Mouse (Mus musculus): Measurements from ENCODE around the gene Grid2. TPM values are rescaled to one million over a fixed set of nuclear protein-coding genes. Genes with fewer than 3 reads are reported as not detected.

Grid2 gene
- polyA plus RNA-seq, 1 experiment from 2014 or later = 0.76 TPM

DNA sequence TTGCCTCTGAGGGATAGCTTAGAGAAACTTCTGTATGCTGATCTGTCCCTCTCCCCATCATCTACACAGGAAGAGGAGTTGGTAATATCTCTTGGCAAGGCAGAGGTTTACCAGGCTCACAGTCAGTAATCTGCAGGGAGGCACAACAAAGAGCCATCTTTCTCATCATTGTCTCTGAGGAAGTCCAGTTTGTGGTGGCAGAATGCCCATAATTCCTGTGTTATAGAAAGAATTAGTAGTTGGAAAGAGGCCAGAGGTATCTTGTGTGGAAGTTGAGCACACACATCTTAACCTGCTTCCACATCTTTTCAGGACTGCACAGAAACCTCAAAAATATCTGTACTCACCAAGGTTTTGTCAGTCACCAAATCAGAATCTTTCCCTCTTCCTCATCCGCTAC lies 1071.3 kb downstream of the Grid2 start:
- Histone ChIP-seq H3K9ac (ENCODE audit: low read depth, low read length) (no peak overlapping the region), H3K27ac (ENCODE audit: low read depth, low read length) (no peak overlapping the region), H3K4me3 (ENCODE audit: low read depth, low read length) (no peak overlapping the region), H3K36me3 (ENCODE audit: control insufficient read depth, insufficient read depth, low read length) (no peaks in the 10 kb centered on the region), H3K9me3 (replicated peaks; ENCODE audit: control insufficient read depth, low read length) (no peaks in the 10 kb centered on the region), H3K4me2 (no peak overlapping the region), H3K27me3 (ENCODE audit: control insufficient read depth, insufficient read depth, low read length) (no peaks in the 10 kb centered on the region), H3K4me1 (ENCODE audit: control insufficient read depth, insufficient read depth, low read length) (no peaks in the 10 kb centered on the region)
- 82% methylated on average over 1 of the region's 1 CpGs for WGBS (ENCODE audit: insufficient replicate concordance)
- ATAC-seq (replicated peaks; ENCODE audit: insufficient number of reproducible peaks, low FRiP score, low TSS enrichment) = no peak

DNA sequence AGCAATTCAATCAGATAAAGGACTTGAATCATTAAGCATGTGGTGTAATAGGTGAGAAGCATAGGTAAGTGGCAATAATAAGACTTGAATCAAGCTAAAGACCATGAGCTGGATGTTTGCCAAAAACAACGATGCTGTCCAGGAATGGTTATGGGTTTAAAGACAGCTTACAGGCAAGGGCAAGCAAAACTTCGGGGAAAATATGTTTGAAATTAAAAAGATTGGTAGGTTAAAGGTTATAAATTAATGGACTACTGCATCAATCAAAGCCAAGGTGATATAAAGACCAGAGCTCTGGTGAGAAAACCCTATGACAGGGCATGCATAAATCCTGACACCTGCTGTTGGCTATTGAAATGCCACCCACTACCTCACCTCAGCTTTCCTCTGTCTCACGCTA lies 1072.2 kb downstream of the Grid2 start:
- H3K9ac ChIP-seq (ENCODE audit: low read depth, low read length) = no peak overlapping the region
- H3K36me3 ChIP-seq (ENCODE audit: control insufficient read depth, insufficient read depth, low read length) = no peaks in the 10 kb centered on the region
- no peak for ATAC-seq (replicated peaks; ENCODE audit: insufficient number of reproducible peaks, low FRiP score, low TSS enrichment)
- H3K9me3 ChIP-seq (replicated peaks; ENCODE audit: control insufficient read depth, low read length) = no peaks in the 10 kb centered on the region
- WGBS (ENCODE audit: insufficient replicate concordance) = 63% methylated on average over 3 of the region's 3 CpGs
- no peaks in the 10 kb centered on the region for H3K4me1 ChIP-seq (ENCODE audit: control insufficient read depth, insufficient read depth, low read length)
- H3K27ac ChIP-seq (ENCODE audit: low read depth, low read length) = no peak overlapping the region
- no peaks in the 10 kb centered on the region for H3K27me3 ChIP-seq (ENCODE audit: control insufficient read depth, insufficient read depth, low read length)
- H3K4me2 ChIP-seq = no peak overlapping the region
- H3K4me3 ChIP-seq (ENCODE audit: low read depth, low read length) = no peak overlapping the region

DNA sequence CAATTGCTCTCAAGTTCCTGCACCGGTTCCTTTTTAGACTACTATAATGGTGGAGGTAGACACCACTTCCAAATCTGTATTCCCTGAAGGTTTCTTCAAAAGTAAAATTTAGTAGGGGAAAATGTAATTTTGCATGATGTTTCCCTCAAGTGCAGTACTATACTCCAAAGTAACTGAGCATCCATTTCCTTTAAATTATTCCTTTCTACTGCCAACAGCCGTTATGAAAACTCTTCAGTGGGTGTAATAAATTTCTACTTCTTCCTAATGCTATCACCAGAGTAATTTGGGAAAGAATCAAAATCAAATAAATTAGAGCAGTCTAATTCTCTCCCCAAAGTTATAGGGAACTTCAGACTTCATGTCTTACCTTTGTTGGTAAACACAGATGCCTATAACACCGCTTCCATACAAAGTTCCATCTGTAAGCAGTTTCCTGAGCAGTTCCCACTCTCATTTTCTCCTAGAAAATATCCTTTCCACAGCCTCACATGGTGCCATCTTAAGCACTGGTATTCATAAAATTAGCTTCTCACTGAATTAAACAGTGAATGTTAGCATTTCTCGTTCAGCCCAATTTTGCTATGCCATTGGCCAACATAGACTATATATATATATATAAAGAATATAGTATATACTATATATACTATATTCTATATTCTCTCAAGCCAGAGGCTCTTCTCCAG lies 1142.9 kb downstream of the Grid2 start:
- no peak for ATAC-seq (replicated peaks; ENCODE audit: insufficient number of reproducible peaks, low FRiP score, low TSS enrichment)
- Histone ChIP-seq H3K9ac (ENCODE audit: low read depth, low read length) (no peak overlapping the region), H3K4me1 (ENCODE audit: control insufficient read depth, insufficient read depth, low read length) (no peaks in the 10 kb centered on the region), H3K9me3 (replicated peaks; ENCODE audit: control insufficient read depth, low read length) (no peaks in the 10 kb centered on the region), H3K27ac (ENCODE audit: low read depth, low read length) (no peak overlapping the region), H3K27me3 (ENCODE audit: control insufficient read depth, insufficient read depth, low read length) (no peaks in the 10 kb centered on the region), H3K4me3 (ENCODE audit: low read depth, low read length) (no peak overlapping the region), H3K36me3 (ENCODE audit: control insufficient read depth, insufficient read depth, low read length) (no peaks in the 10 kb centered on the region), H3K4me2 (no peak overlapping the region)
- 79% methylated on average over 4 of the region's 4 CpGs for WGBS (ENCODE audit: insufficient replicate concordance)

DNA sequence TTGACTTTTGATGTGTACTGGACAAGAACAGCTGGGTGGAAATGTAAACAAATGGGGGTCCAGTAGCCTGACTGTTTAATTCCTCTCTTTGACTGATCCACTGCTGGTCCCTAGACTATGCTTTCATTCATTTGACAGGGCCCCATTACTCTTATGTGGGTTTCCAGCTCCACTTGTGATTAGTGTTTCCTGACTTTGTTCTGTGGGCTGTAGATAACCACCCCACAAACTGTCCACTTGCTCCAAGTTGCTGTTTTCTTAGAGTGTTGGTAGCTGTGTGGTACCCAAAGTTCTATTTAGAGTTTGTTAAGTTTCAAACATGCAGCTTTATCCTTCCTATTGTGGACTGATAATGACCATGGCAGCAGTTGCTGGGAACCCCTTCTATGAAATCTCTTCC lies 1172.0 kb downstream of the Grid2 start:
- Histone ChIP-seq H3K27me3 (ENCODE audit: control insufficient read depth, insufficient read depth, low read length) (no peaks in the 10 kb centered on the region), H3K36me3 (ENCODE audit: control insufficient read depth, insufficient read depth, low read length) (no peaks in the 10 kb centered on the region), H3K9me3 (replicated peaks; ENCODE audit: control insufficient read depth, low read length) (no peaks in the 10 kb centered on the region), H3K4me2 (no peak overlapping the region), H3K4me1 (ENCODE audit: control insufficient read depth, insufficient read depth, low read length) (no peaks in the 10 kb centered on the region), H3K27ac (ENCODE audit: low read depth, low read length) (no peak overlapping the region), H3K9ac (ENCODE audit: low read depth, low read length) (no peak overlapping the region), H3K4me3 (ENCODE audit: low read depth, low read length) (no peak overlapping the region)
- no peak for ATAC-seq (replicated peaks; ENCODE audit: insufficient number of reproducible peaks, low FRiP score, low TSS enrichment)

DNA sequence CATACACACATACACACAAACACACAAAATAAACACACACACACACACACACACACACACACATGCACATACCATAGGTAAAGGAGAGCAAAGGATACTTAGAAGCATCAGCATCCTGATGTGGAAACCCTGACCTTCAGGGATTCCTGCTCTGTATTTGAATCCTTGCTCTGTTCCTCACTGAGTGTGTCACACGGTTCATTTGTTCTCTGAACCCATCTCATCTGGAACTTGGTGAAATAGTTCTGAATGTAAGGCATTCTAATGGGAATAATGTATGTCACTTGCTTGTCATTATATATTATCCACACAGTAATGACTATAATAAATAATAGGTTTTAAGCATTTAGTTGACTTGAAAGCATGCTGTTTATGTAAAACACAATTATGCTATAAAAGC lies 1173.2 kb downstream of the Grid2 start:
- Histone ChIP-seq H3K4me3 (ENCODE audit: low read depth, low read length) (no peak overlapping the region), H3K4me2 (no peak overlapping the region), H3K27me3 (ENCODE audit: control insufficient read depth, insufficient read depth, low read length) (no peaks in the 10 kb centered on the region), H3K9me3 (replicated peaks; ENCODE audit: control insufficient read depth, low read length) (no peaks in the 10 kb centered on the region), H3K4me1 (ENCODE audit: control insufficient read depth, insufficient read depth, low read length) (no peaks in the 10 kb centered on the region), H3K9ac (ENCODE audit: low read depth, low read length) (no peak overlapping the region), H3K36me3 (ENCODE audit: control insufficient read depth, insufficient read depth, low read length) (no peaks in the 10 kb centered on the region), H3K27ac (ENCODE audit: low read depth, low read length) (no peak overlapping the region)
- no peak for ATAC-seq (replicated peaks; ENCODE audit: insufficient number of reproducible peaks, low FRiP score, low TSS enrichment)
- WGBS (ENCODE audit: insufficient replicate concordance) = 59% methylated on average over 1 of the region's 1 CpGs

DNA sequence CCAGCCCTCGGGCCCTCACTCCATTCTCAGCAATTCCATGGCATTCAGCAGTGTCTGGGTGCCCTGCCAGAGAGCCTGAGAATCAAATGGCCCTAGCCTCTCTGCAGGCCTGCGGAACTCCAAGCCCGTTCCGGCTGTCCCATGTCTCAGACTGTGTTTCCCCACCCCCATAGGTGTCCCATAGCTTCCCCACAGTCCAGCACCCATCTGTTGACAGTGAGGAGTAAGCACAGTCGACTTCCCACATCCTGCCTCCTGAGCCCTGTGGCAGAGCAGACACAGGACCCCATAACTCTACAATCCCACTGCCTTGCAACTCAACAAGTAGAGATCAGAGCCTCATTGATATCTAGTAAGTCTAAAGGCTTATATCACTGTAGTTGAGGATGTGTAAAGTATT lies 1192.5 kb downstream of the Grid2 start:
- no peak overlapping the region for H3K27ac ChIP-seq (ENCODE audit: low read depth, low read length)
- H3K9me3 ChIP-seq (replicated peaks; ENCODE audit: control insufficient read depth, low read length) = no peaks in the 10 kb centered on the region
- no peaks in the 10 kb centered on the region for H3K27me3 ChIP-seq (ENCODE audit: control insufficient read depth, insufficient read depth, low read length)
- H3K4me3 ChIP-seq (ENCODE audit: low read depth, low read length) = no peak overlapping the region
- no peaks in the 10 kb centered on the region for H3K36me3 ChIP-seq (ENCODE audit: control insufficient read depth, insufficient read depth, low read length)
- H3K4me1 ChIP-seq (ENCODE audit: control insufficient read depth, insufficient read depth, low read length) = no peaks in the 10 kb centered on the region
- ATAC-seq (replicated peaks; ENCODE audit: insufficient number of reproducible peaks, low FRiP score, low TSS enrichment) = no peak
- 68% methylated on average over 5 of the region's 5 CpGs for WGBS (ENCODE audit: insufficient replicate concordance)
- no peak overlapping the region for H3K9ac ChIP-seq (ENCODE audit: low read depth, low read length)
- no peak overlapping the region for H3K4me2 ChIP-seq

DNA sequence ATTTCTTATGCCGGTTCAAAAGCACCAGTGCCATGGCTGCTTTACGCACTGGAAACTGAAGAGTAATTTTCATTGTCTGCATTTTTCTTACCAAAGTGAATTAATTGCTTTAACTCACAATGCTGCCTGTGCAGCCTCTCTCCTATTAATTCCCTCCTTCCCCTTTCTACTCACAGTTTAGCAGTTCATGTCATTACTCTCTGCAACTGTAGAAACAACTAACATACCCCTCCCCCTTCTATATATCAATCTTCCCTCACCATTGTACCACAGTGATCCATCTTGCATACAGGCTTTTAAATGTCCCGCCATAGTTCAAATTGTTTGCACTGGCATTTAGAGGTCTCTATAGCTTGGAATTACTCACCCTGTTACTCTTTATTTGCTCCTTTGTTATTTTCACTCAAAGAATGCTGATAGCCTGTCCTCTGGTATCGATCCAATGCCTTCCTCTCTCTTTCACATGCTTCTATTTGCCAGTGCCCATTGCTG lies 1193.2 kb downstream of the Grid2 start:
- Histone ChIP-seq H3K9ac (ENCODE audit: low read depth, low read length) (no peak overlapping the region), H3K4me3 (ENCODE audit: low read depth, low read length) (no peak overlapping the region), H3K4me1 (ENCODE audit: control insufficient read depth, insufficient read depth, low read length) (no peaks in the 10 kb centered on the region), H3K27me3 (ENCODE audit: control insufficient read depth, insufficient read depth, low read length) (no peaks in the 10 kb centered on the region), H3K36me3 (ENCODE audit: control insufficient read depth, insufficient read depth, low read length) (no peaks in the 10 kb centered on the region), H3K4me2 (no peak overlapping the region), H3K27ac (ENCODE audit: low read depth, low read length) (no peak overlapping the region), H3K9me3 (replicated peaks; ENCODE audit: control insufficient read depth, low read length) (no peaks in the 10 kb centered on the region)
- 71% methylated on average over 4 of the region's 4 CpGs for WGBS (ENCODE audit: insufficient replicate concordance)
- ATAC-seq (replicated peaks; ENCODE audit: insufficient number of reproducible peaks, low FRiP score, low TSS enrichment) = no peak

DNA sequence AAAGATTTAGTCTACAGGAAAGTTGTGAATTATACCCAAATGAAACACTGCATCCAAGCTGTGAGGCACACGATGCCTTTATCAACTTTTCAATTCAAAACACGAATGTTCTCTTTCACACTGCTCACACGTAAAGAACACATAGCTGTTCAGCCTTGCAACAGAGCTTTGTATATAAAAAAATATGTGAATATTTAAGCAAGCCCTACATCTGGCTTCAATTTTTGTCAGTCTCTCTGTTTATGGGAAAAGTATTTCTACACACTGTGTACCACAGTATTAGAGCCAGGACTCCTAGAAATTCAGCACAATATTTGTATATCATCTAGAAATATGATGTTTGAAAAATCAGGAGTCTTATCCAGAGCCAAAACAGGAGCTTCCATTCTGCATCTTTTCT lies 1195.1 kb downstream of the Grid2 start:
- Histone ChIP-seq H3K4me2 (no peak overlapping the region), H3K9ac (ENCODE audit: low read depth, low read length) (no peak overlapping the region), H3K9me3 (replicated peaks; ENCODE audit: control insufficient read depth, low read length) (no peaks in the 10 kb centered on the region), H3K4me1 (ENCODE audit: control insufficient read depth, insufficient read depth, low read length) (no peaks in the 10 kb centered on the region), H3K4me3 (ENCODE audit: low read depth, low read length) (no peak overlapping the region), H3K27ac (ENCODE audit: low read depth, low read length) (no peak overlapping the region), H3K27me3 (ENCODE audit: control insufficient read depth, insufficient read depth, low read length) (no peaks in the 10 kb centered on the region), H3K36me3 (ENCODE audit: control insufficient read depth, insufficient read depth, low read length) (no peaks in the 10 kb centered on the region)
- 84% methylated on average over 3 of the region's 3 CpGs for WGBS (ENCODE audit: insufficient replicate concordance)
- ATAC-seq (replicated peaks; ENCODE audit: insufficient number of reproducible peaks, low FRiP score, low TSS enrichment) = no peak

DNA sequence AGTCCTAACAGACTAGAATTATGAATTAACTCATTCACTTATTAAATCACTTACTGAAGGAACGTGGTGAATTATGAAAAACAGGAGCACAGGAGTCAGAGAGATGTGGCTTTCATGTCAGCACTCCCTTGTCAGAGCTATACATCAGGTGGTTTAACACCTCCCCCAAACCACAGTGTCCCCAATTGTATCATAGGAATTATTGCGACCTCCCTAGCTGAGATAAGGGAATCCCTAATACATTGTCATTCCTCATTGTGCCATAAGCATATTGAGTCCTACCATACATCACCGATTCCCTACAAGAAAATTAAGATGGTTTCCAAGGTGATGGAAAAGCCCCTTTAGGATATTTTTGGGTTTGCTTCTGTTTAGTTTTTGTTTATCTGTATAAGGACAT lies 1224.2 kb downstream of the Grid2 start:
- H3K9me3 ChIP-seq (replicated peaks; ENCODE audit: control insufficient read depth, low read length) = no peaks in the 10 kb centered on the region
- H3K27me3 ChIP-seq (ENCODE audit: control insufficient read depth, insufficient read depth, low read length) = no peaks in the 10 kb centered on the region
- H3K4me1 ChIP-seq (ENCODE audit: control insufficient read depth, insufficient read depth, low read length) = no peaks in the 10 kb centered on the region
- H3K9ac ChIP-seq (ENCODE audit: low read depth, low read length) = no peak overlapping the region
- H3K4me2 ChIP-seq = no peak overlapping the region
- WGBS (ENCODE audit: insufficient replicate concordance) = 78% methylated on average over 3 of the region's 3 CpGs
- no peak overlapping the region for H3K4me3 ChIP-seq (ENCODE audit: low read depth, low read length)
- H3K36me3 ChIP-seq (ENCODE audit: control insufficient read depth, insufficient read depth, low read length) = no peaks in the 10 kb centered on the region
- no peak for ATAC-seq (replicated peaks; ENCODE audit: insufficient number of reproducible peaks, low FRiP score, low TSS enrichment)
- H3K27ac ChIP-seq (ENCODE audit: low read depth, low read length) = no peak overlapping the region

All from heart, embryonic 11.5 days (tissue).